ENCODE assay signal across 8 mouse cellular contexts in genomic region chr7:139363281-139364004, GRCm38 (mm10). TPM values are rescaled to one million over a fixed set of nuclear protein-coding genes. Genes with fewer than 3 reads are reported as not detected.
DNase-seq lines count a peak whose midpoint lies in the region; ATAC-seq and TF ChIP-seq lines count a peak whose summit lies in the region.

No protein-coding gene starts in this region.

- H3K27ac ChIP-seq in lung, embryonic 14.5 days (ENCODE audit: low read depth): peak overlapping the region; percentile 96
- H3K27ac ChIP-seq in heart, embryonic 15.5 days: peak overlapping the region; percentile 94
- peak overlapping the region; percentile 83 for H3K27ac ChIP-seq in limb, embryonic 13.5 days
- H3K27ac ChIP-seq in stomach, embryonic 16.5 days (ENCODE audit: low read length): peak overlapping the region; percentile 85

- peaks cover 42% of the 10 kb centered on the region for H3K4me1 ChIP-seq in lung, embryonic 14.5 days (ENCODE audit: insufficient read depth)
- peaks cover 80% of the 10 kb centered on the region for H3K4me1 ChIP-seq in heart, embryonic 15.5 days (replicated peaks)
- H3K4me1 ChIP-seq in limb, embryonic 13.5 days: peaks cover 52% of the 10 kb centered on the region
- H3K4me1 ChIP-seq in stomach, embryonic 16.5 days (ENCODE audit: control insufficient read depth, insufficient read depth, low read length): peaks cover 42% of the 10 kb centered on the region

- no peak overlapping the region for H3K9ac ChIP-seq in lung, embryonic 14.5 days
- no peak overlapping the region for H3K9ac ChIP-seq in heart, embryonic 15.5 days
- 0 out of 2 replicates have a peak overlapping the region, but pooled peaks have one; percentile 14 for H3K9ac ChIP-seq in limb, embryonic 13.5 days
- peak overlapping the region; percentile 49; the same call in 1 of the 2 replicates for H3K9ac ChIP-seq in stomach, embryonic 16.5 days (ENCODE audit: low read length)

- H3K36me3 ChIP-seq in lung, embryonic 14.5 days (ENCODE audit: insufficient read depth): no peaks in the 10 kb centered on the region
- no peaks in the 10 kb centered on the region for H3K36me3 ChIP-seq in heart, embryonic 15.5 days
- H3K36me3 ChIP-seq in limb, embryonic 13.5 days: no peaks in the 10 kb centered on the region
- H3K36me3 ChIP-seq in stomach, embryonic 16.5 days (ENCODE audit: control insufficient read depth, insufficient read depth, low read length): no peaks in the 10 kb centered on the region

- H3K4me3 ChIP-seq in lung, embryonic 14.5 days (ENCODE audit: low read depth, low read length): no peak overlapping the region
- no peak overlapping the region for H3K4me3 ChIP-seq in heart, embryonic 15.5 days
- no peak overlapping the region for H3K4me3 ChIP-seq in limb, embryonic 13.5 days
- no peak overlapping the region for H3K4me3 ChIP-seq in stomach, embryonic 16.5 days (replicated peaks; ENCODE audit: low read length)

- ATAC-seq in lung, embryonic 14.5 days (ENCODE audit: insufficient read depth): peak; percentile 15; the same call in 1 of the 2 replicates
- no peak for ATAC-seq in heart, embryonic 15.5 days (replicated peaks; ENCODE audit: insufficient number of reproducible peaks, insufficient read depth, low FRiP score, low read depth)
- ATAC-seq in limb, embryonic 13.5 days (ENCODE audit: low FRiP score, low read depth): peak; percentile 37; the same call in 1 of the 2 replicates
- no peak; the same call in 1 of the 2 replicates for ATAC-seq in stomach, embryonic 16.5 days (ENCODE audit: insufficient read depth, low FRiP score)
- ATAC-seq in granulocyte monocyte progenitor cell, adult 5-6 weeks (replicated peaks; ENCODE audit: poor library complexity, severe bottlenecking): no peak

- peak overlapping the region; percentile 45 for H3K4me2 ChIP-seq in lung, embryonic 14.5 days
- peak overlapping the region; percentile 53 for H3K4me2 ChIP-seq in heart, embryonic 15.5 days
- peak overlapping the region; percentile 50 for H3K4me2 ChIP-seq in limb, embryonic 13.5 days (replicated peaks)
- no peak overlapping the region for H3K4me2 ChIP-seq in stomach, embryonic 16.5 days (ENCODE audit: low read depth, low read length)

- peak; percentile 24 for DNase-seq in lung, embryonic 14.5 days
- DNase-seq in lung, postnatal 10 days: no peak
- DNase-seq in embryo, embryonic 9.5 days (ENCODE audit: extremely low spot score): peak; percentile 31
- no peak for DNase-seq in layer of hippocampus, adult 9-11 months

- no peaks in the 10 kb centered on the region for H3K9me3 ChIP-seq in lung, embryonic 14.5 days (ENCODE audit: low read depth, low read length)
- H3K9me3 ChIP-seq in heart, embryonic 15.5 days (replicated peaks): no peaks in the 10 kb centered on the region
- no peaks in the 10 kb centered on the region for H3K9me3 ChIP-seq in limb, embryonic 13.5 days
- no peaks in the 10 kb centered on the region for H3K9me3 ChIP-seq in stomach, embryonic 16.5 days (replicated peaks; ENCODE audit: control insufficient read depth, low read length)

- no peak for TF ChIP-seq CTCF in lung, embryonic 14.5 days (IDR thresholded peaks at IDR 0.05; ENCODE audit: low read depth)

- H3K27me3 ChIP-seq in lung, embryonic 14.5 days (ENCODE audit: insufficient read depth, low read length): no peaks in the 10 kb centered on the region
- H3K27me3 ChIP-seq in heart, embryonic 15.5 days: no peaks in the 10 kb centered on the region
- no peaks in the 10 kb centered on the region for H3K27me3 ChIP-seq in limb, embryonic 13.5 days
- no peaks in the 10 kb centered on the region for H3K27me3 ChIP-seq in stomach, embryonic 16.5 days (ENCODE audit: control insufficient read depth, insufficient read depth, low read length)

- 46% methylated on average over 13 of the region's 13 CpGs for WGBS in lung, embryonic 14.5 days
- 46% methylated on average over 13 of the region's 13 CpGs for WGBS in heart, embryonic 15.5 days
- 55% methylated on average over 13 of the region's 13 CpGs for WGBS in limb, embryonic 13.5 days
- 58% methylated on average over 13 of the region's 13 CpGs for WGBS in stomach, embryonic 16.5 days

RNA-seq across cellular contexts. Expression of gene Inpp5a, which starts 25.5 kb away (rescaled TPM):
- 45.2 and 47.7 TPM in 2 replicates for polyA plus RNA-seq in lung, embryonic 14.5 days (2014; fragmentation: Nextera tagmentation; extraction: Ambion mirVana)
- 53.4 and 58.4 TPM in 2 replicates for polyA plus RNA-seq in heart, embryonic 15.5 days (2015; fragmentation: Nextera tagmentation; extraction: Ambion mirVana)
- polyA plus RNA-seq in limb, embryonic 13.5 days (2015; fragmentation: Nextera tagmentation; extraction: Ambion mirVana): 22.9 and 25.2 TPM in 2 replicates
- polyA plus RNA-seq in stomach, embryonic 16.5 days (2015; fragmentation: Nextera tagmentation; extraction: Ambion mirVana): 20.0 and 21.3 TPM in 2 replicates
- total RNA-seq in granulocyte monocyte progenitor cell, adult 5-6 weeks (2014; fragmentation: Nextera tagmentation): 7.9 and 10.2 TPM in 2 replicates
- 5.5 and 11.6 TPM in 2 replicates for total RNA-seq in granulocyte monocyte progenitor cell, adult 5-6 weeks (2017)

Comparison
In these comparisons a context has a peak if more than half of its experiments do, and no peak if none do; other contexts are left out.
1. DNase-seq: peak in lung, embryonic 14.5 days (single experiment) and embryo, embryonic 9.5 days (single experiment); none in lung, postnatal 10 days (single experiment) and layer of hippocampus, adult 9-11 months (single experiment).
2. ATAC-seq: peak in lung, embryonic 14.5 days (single experiment) and limb, embryonic 13.5 days (single experiment); none in heart, embryonic 15.5 days (single experiment), stomach, embryonic 16.5 days (single experiment) and granulocyte monocyte progenitor cell, adult 5-6 weeks (single experiment).
3. H3K9ac ChIP-seq: peak in limb, embryonic 13.5 days (single experiment) and stomach, embryonic 16.5 days (single experiment); none in lung, embryonic 14.5 days (single experiment) and heart, embryonic 15.5 days (single experiment).
4. Peak in every context shown above with its lines, with median percentiles within 50 percentile points of each other: H3K27ac ChIP-seq.